Mouse (Mus musculus) thymus, adult 2 months (tissue): ENCODE measurements around the gene Slco3a1. TPM values are rescaled to one million over a fixed set of nuclear protein-coding genes. Genes with fewer than 3 reads are reported as not detected.
A peak's percentile ranks its signal among the peaks of the same experiment; 100 is the strongest.

Source experiments
- DNase-seq: peaks from one replicate; pipeline ENCODE4 v3.0.0; 2021
- H3K27ac ChIP-seq: fragments of 200-500 bp; 2 replicates; pipeline ENCODE4 v1.5.1; 2012; ENCODE audit warnings: low read length, control low read depth; ENCODE audit not compliant: control insufficient read depth, insufficient read depth
- H3K27me3 ChIP-seq: fragments of 200-500 bp; 2 replicates; pipeline ENCODE4 v1.6.1; 2012; ENCODE audit warnings: mild to moderate bottlenecking, low read length, moderate library complexity, mixed read lengths; ENCODE audit not compliant: control insufficient read depth, insufficient read depth
- H3K36me3 ChIP-seq: fragments of 200-500 bp; 2 replicates; pipeline ENCODE4 v1.6.1; 2012; ENCODE audit warnings: mild to moderate bottlenecking, low read length, moderate library complexity; ENCODE audit not compliant: control insufficient read depth, insufficient read depth
- H3K4me1 ChIP-seq: fragments of 200-500 bp; replicated peaks from 2 replicates; pipeline ENCODE4 v1.6.1; 2012; ENCODE audit warnings: low read length; ENCODE audit not compliant: control insufficient read depth, insufficient read depth
- H3K4me3 ChIP-seq: fragments of 200-500 bp; 2 replicates; pipeline ENCODE4 v1.5.1; 2012; ENCODE audit warnings: mild to moderate bottlenecking, low read length, control low read depth, moderate library complexity; ENCODE audit not compliant: control insufficient read depth, insufficient read depth
- CTCF ChIP-seq: fragments of 200-500 bp; IDR thresholded peaks from 2 replicates; pipeline ENCODE4 v1.5.1; 2012; ENCODE audit warnings: mild to moderate bottlenecking, control low read depth, low read length, moderate library complexity, borderline replicate concordance; ENCODE audit not compliant: control insufficient read depth, poor library complexity, insufficient read depth; ENCODE audit errors: extremely low read depth
- POLR2A ChIP-seq: fragments of 200-500 bp; IDR thresholded peaks from 2 replicates; pipeline ENCODE4 v1.6.1; 2012; ENCODE audit warnings: mild to moderate bottlenecking, low read length, control low read depth, moderate library complexity; ENCODE audit not compliant: control insufficient read depth, poor library complexity, insufficient read depth; ENCODE audit errors: extremely low read depth
- WGBS: fragments of 180-500 bp; shearing (Covaris S2); methylation state at CpG from one replicate; pipeline ENCODE4 v1.1.7; 2018; 5-methylcytosine and 5-hydroxymethylcytosine counted together
- polyA plus RNA-seq: library from polyadenylated mRNA; depleted of rRNA; stranded (reverse); fragments of >200 nt; gene quantifications from 2 replicates; pipeline ENCODE4 v1.2.3, GENCODE M21; 2012

The Slco3a1 gene
- polyA plus RNA-seq, 1 experiment = 86.0 TPM

DNA sequence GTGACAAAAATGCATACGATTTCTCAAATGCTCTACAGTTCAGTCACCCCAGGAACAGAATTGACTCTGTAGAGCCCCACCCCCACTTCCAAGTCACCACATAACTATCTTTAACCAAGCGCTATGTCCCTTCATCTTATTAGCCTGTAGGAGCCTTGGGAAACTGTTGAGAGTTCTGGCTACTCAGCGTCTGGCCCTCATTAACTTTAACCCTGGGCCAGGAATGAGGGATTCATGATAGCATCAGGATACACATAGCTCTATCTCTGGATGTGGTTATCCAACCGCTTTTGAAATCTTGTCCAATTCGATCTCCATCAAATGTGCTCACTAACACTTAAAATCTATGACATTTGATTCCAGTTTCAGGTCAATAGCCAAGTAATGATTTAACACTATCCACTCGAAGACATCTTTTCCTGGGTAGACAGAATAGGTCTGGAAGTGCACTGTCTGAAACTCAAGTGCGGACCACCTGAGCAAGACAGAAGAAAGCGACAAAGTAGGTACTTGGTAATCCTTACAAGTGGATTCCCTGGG is 1.4 kb downstream of the Slco3a1 start:
- Histone ChIP-seq H3K4me3 (no peak overlapping the region), H3K36me3 (no peaks in the 10 kb centered on the region), H3K27me3 (no peaks in the 10 kb centered on the region), H3K4me1 (peaks cover 33% of the 10 kb centered on the region), H3K27ac (no peak overlapping the region)
- no peak for DNase-seq
- no peak for TF ChIP-seq POLR2A
- no peak for TF ChIP-seq CTCF
- 52% methylated on average over 8 of the region's 8 CpGs for WGBS

DNA sequence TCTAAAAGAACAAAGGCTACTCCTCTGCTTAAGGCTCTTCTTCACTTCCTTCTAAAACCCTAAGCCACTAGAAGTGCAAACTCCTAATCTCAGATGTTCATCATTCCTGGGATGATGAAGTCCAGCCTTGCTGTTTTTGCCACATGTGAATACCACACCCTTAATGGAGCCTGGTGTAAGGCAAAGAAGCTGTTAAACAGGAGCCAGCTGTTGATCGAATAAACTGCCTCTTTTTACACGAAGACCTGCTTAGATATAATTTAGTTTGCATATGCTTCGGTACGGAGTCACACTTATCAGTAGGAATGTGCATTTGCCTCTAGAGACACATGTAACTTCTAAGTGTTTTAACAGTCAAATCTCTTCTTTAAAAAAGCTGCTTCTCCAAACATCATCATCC is 2.0 kb downstream of the Slco3a1 start:
- Histone ChIP-seq H3K36me3 (no peaks in the 10 kb centered on the region), H3K27me3 (no peaks in the 10 kb centered on the region), H3K27ac (peak overlapping the region; percentile 74), H3K4me3 (peak overlapping the region; percentile 42), H3K4me1 (peaks cover 39% of the 10 kb centered on the region)
- no peak for TF ChIP-seq POLR2A
- DNase-seq = no peak
- 46% methylated on average over 4 of the region's 4 CpGs for WGBS

DNA sequence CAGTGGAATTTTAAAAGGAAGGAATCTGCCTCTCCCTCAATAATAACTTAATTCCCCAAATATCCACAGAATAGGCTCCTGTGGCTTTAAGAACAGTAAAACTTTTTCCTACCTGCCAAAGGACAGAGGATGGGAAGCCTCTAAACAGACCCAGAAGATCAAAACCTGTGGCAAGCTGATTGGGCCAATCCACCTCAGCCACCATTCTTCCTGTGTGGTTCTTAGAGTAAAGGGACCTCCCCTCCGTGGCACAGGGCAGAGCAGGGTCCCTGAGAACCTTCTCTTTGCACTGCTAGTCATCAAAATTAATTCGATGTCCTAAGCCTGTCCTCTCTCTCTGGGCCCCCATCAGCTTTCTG is 2.6 kb downstream of the Slco3a1 start:
- WGBS = 0% methylated on average over 2 of the region's 2 CpGs
- H3K4me1 ChIP-seq = peaks cover 42% of the 10 kb centered on the region

DNA sequence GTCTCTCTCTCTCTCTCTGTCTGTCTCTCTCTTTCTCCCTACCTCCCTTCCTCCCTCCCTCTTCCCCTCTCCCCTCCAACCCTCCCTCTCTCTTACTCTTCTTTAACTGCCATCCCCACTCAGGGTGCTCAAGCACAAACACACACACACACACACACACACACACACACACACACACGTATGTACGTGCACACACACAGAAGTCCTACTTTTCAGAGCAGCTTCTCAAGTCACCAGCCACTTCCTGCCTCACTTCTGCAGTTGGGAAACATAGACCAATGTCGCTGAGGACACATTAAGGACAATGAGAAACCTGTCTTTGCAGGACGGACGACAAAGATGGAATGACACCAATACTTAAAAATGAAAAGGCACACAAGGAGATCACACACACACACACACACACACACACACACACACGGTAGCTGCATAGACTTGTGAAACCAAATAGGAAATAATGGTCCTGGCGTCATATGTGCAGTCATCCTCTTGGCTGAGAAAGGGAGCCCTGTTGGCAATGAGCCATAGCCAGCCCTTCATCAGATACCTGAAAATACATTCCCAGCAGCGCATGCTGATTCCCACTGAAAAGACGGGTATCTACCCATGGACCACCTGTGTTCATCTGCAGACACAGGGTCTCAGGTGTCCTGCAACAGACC is 3.1 kb downstream of the Slco3a1 start:
- WGBS = 18% methylated on average over 9 of the region's 9 CpGs
- no peaks in the 10 kb centered on the region for H3K36me3 ChIP-seq
- H3K27me3 ChIP-seq = no peaks in the 10 kb centered on the region
- H3K4me3 ChIP-seq = no peak overlapping the region
- DNase-seq = peak; percentile 65
- peak overlapping the region; percentile 74 for H3K27ac ChIP-seq
- TF ChIP-seq POLR2A (no peak), CTCF (no peak)
- peaks cover 46% of the 10 kb centered on the region for H3K4me1 ChIP-seq

More for the DNA sequence above, 2.6 kb downstream of the Slco3a1 start:
- H3K36me3 ChIP-seq = no peaks in the 10 kb centered on the region
- H3K27me3 ChIP-seq = no peaks in the 10 kb centered on the region
- TF ChIP-seq POLR2A (no peak), CTCF (no peak)
- peak overlapping the region; percentile 74 for H3K27ac ChIP-seq
- DNase-seq = peak; percentile 45
- peak overlapping the region; percentile 42 for H3K4me3 ChIP-seq

DNA sequence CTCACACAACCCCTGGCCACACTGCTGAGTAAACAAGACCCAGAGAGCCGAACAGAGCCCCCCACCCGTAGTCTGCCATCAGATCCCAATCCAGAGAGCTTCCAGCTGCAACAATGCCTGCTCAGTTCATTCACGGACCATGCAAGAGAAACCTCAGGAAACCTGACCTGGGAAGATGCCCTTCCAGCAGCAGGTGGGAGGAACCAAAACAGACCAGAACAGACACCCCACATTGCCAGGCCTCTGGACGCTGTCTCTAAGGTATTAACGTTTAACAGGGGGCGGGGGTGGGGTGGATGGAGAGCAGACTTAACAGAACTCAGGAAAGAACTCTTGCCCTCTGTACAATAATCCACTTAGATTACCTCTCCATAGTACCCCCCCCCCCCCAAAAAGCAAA is 4.9 kb downstream of the Slco3a1 start:
- WGBS = 75% methylated on average over 6 of the region's 6 CpGs
- H3K4me1 ChIP-seq = peaks cover 50% of the 10 kb centered on the region
- H3K36me3 ChIP-seq = no peaks in the 10 kb centered on the region
- H3K27ac ChIP-seq = no peak overlapping the region
- no peaks in the 10 kb centered on the region for H3K27me3 ChIP-seq
- no peak for TF ChIP-seq CTCF
- no peak for TF ChIP-seq POLR2A
- no peak overlapping the region for H3K4me3 ChIP-seq
- no peak for DNase-seq

DNA sequence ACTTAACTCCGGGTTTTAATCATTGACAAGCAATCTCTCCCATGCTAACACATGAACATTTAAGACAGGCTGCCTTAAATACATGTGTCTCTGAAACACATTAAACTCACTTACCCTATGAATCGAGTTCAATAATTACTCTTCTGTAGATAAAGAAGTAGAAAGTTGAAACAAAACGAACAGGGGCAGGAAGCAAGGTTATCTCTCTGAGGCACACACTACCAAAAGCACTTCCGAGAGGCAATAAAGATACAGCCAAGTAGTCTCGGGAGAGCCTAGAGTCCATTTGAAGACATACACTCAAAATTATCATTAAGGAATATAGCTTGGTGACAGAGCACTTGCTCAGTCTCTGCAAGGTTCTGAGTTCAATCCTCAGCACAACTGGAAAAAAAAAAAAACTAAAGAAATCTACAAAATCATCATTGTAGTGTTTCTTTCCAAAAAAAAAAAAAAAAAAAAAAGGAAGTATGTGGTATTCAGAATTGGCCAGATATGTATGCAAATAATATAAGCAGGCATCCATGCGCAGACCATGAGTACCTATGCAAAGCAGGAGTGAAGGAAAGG is 5.5 kb downstream of the Slco3a1 start:
- 43% methylated on average over 6 of the region's 6 CpGs for WGBS
- TF ChIP-seq CTCF (no peak), POLR2A (no peak)
- Histone ChIP-seq H3K4me1 (peaks cover 52% of the 10 kb centered on the region), H3K27ac (no peak overlapping the region), H3K36me3 (no peaks in the 10 kb centered on the region), H3K4me3 (no peak overlapping the region), H3K27me3 (no peaks in the 10 kb centered on the region)
- no peak for DNase-seq

DNA sequence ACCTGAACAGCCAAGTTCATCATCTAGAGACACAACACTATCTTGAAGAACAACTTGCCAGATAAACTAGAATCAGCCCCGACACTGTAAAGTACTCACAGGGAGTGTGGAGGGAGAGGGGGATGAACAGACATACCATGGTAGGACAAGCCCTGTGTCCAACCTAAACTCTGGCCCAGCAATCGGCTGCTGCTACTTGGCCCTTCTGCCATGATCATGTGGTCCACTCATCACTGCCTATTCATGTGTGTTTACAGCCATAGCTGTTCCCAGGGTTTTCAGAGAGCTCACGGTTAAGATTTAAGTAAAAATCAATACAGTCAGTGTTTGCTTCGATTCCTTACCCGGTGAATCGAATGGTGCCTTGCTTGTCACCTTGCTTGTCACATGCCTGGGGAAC is 7.9 kb downstream of the Slco3a1 start:
- Histone ChIP-seq H3K4me1 (peaks cover 56% of the 10 kb centered on the region), H3K27ac (no peak overlapping the region), H3K36me3 (no peaks in the 10 kb centered on the region), H3K4me3 (no peak overlapping the region), H3K27me3 (no peaks in the 10 kb centered on the region)
- 99% methylated on average over 6 of the region's 6 CpGs for WGBS
- TF ChIP-seq CTCF (no peak), POLR2A (no peak)
- DNase-seq = no peak
